Mouse (Mus musculus): ENCODE data around the gene Nbl1.

Gene Nbl1

GRCm38 (mm10) chr4:139092356-139093195 lies at the start of gene Nbl1:
Gene Nbl1, minus strand, starts transcription at chr4:139092993.
- DNase-seq (ENCODE audit: low read depth in 2 of 2, low spot score in 2 of 2): no peak

GRCm38 (mm10) chr4:139141785-139142184 lies 49.0 kb upstream of the Nbl1 start:
- DNase-seq (ENCODE audit: low read depth in 2 of 2, low spot score in 2 of 2): no peak

DNA sequence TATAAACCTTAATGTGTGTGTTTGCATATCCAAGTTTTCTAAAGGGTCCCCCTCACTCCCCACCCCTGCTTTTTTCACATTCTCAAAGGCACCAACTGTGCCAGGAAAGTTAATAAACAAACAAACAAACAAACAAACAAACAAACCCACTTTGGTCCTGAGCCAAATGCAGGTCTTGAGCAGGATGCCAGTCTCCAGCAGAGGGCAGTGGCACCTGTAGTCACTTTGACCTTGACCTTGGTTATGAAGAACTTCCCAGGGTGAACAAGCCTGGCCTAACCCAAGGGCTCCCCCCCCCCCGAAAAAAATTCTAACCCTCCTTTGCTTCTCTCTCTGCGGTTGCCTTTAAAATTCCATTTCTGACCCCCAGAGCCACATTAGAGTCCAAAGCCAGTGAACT lies 47.5 kb upstream of the Nbl1 start:
- no peak for DNase-seq (ENCODE audit: low read depth in 2 of 2, low spot score in 2 of 2)

- DNase-seq (ENCODE audit: low read depth in 2 of 2, low spot score in 2 of 2): no peak
These were observed 43.2 kb upstream of the Nbl1 start for GRCm38 (mm10) chr4:139136011-139136410.

DNA sequence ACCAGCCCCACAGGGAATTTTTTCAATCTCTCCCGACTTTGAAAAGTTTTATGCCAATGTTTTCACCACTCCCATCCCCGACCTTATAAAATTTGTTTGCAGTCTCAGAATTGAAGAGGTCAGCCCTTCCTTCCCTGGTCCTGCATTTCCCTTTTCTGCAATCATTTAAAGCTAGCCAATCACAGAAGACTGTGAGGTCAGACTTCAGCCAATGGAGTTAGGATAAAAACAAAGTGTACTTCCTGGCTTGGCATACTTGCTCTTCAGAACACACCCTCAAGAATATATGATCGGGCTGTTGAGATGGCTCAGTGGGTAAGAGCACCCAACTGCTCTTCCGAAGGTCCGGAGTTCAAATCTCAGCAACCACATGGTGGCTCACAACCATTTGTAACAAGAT lies 40.3 kb upstream of the Nbl1 start:
- DNase-seq (ENCODE audit: low read depth in 2 of 2, low spot score in 2 of 2): no peak

- DNase-seq (ENCODE audit: low read depth in 2 of 2, low spot score in 2 of 2): no peak
These were observed 39.3 kb upstream of the Nbl1 start for GRCm38 (mm10) chr4:139131858-139132672.

- peak; percentile 94 to 95 for DNase-seq (ENCODE audit: low read depth in 2 of 2, low spot score in 2 of 2)
These were observed 38.1 kb upstream of the Nbl1 start, which contains the start of gene Minos1 for GRCm38 (mm10) chr4:139130701-139131549. Gene Minos1, minus strand, starts transcription at chr4:139131113.

DNA sequence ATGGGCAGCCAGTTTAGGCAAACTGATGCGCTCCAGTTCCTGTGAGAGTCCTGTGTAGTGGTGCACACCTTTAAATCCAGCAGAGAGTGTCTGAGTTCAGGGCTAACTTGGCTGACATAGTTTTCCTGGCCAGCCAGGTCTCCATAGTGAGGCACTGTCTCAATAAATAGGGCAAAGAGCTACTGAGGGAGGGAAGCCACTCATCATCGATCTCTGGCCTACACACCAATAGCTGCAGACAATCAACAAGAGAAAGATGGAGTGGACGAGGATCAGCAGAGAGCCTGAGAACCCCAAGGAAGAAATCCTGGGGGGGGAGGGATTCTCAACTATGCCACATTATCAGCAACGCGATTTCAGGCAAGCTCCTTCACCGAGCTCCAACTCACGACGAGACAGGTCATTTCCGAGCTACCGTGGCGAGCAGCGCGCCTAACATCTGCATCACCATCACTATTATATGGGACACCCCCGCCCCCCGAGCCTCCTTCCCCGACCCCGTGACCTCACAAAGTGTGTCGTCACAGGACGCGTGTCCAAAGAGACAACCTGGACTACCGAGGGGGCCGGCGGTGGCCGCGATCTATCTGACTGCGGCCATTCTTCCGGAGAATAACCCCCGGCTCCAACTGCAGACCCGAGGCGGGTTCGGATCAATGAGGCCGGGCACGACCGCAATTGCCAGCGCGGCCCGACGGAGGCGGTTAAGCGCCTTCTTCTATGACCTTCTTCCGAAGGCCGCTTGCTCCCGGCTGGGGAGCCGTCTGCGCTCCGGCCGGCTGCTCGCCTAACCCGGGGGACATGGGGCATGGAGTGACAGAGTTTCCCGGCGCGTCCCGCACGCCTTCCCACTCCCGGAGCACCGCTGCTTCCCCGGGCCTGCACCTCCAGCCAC lies 37.3 kb upstream of the Nbl1 start:
- DNase-seq (ENCODE audit: low read depth in 2 of 2, low spot score in 2 of 2): peak; percentile 16 to 19

- no peak for DNase-seq (ENCODE audit: low read depth in 2 of 2, low spot score in 2 of 2)
These were observed 33.7 kb upstream of the Nbl1 start for GRCm38 (mm10) chr4:139126475-139126874.

DNA sequence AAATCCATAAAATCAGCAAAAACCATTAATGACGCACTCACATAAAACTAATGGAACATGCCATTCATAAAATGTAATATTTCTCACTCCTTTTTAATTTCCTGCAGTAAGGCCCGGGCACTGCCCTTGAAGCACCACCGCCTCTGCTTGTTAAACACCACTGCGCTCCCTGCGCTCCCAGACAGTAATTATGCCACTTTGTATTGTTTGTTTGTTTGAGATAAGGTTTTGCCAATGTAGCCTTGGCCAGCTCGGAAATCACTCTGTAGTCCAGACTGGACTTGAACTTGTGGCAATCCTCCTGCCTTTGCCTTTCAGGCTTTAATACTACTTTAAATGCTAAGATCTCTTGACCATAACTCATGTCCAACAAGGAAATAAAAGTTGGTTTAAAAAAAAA lies 32.1 kb upstream of the Nbl1 start:
- no peak for DNase-seq (ENCODE audit: low read depth in 2 of 2, low spot score in 2 of 2)

GRCm38 (mm10) chr4:139122557-139122956 lies 29.8 kb upstream of the Nbl1 start:
- no peak for DNase-seq (ENCODE audit: low read depth in 2 of 2, low spot score in 2 of 2)

GRCm38 (mm10) chr4:139120998-139121397 lies 28.2 kb upstream of the Nbl1 start:
- DNase-seq (ENCODE audit: low read depth in 2 of 2, low spot score in 2 of 2): no peak

DNA sequence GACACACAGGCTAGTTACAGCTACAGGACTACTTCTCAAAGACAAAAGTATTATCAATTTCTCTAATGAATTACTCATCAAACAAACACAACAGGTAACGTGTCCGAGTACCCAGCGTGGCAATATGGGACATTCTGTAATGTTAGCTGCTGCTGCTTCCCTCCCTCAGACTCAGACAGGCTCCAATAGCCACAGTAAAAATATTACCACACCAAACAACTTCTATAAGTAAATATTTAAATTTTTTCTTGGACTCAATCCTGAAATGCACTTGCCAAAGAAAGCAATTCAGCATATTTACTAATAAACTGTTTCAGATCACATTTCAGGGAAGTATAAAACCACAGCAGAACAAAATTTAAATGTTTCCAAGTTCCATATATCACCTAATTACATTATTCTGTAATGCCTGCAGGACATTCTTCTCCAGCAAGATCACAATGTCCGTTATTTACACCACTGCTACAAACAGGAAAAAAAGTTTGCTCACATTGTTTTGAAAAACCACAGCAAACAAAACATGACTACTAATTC lies 27.6 kb upstream of the Nbl1 start:
- DNase-seq (ENCODE audit: low read depth in 2 of 2, low spot score in 2 of 2): no peak

- no peak for DNase-seq (ENCODE audit: low read depth in 2 of 2, low spot score in 2 of 2)
These were observed 23.7 kb upstream of the Nbl1 start for GRCm38 (mm10) chr4:139116356-139117063.

DNA sequence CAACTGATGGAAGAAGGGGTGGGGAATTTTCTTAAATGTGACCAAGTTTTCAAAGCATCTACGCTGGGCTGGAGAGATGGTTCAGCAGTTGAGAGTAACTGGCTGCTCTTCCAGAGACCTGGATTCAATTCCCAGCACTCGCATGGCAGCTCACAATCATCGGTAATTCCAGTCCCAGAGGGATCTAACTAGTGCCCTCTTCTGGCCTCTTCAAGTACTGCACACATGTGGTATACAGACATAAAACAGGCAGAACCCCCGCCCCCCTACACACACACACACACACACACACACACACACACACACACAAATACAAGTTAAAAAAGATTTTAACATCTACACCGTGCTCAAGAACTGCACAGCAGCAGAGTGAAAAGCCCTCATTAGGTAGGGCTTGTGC lies 22.9 kb upstream of the Nbl1 start:
- DNase-seq (ENCODE audit: low read depth in 2 of 2, low spot score in 2 of 2): no peak

- no peak for DNase-seq (ENCODE audit: low read depth in 2 of 2, low spot score in 2 of 2)
These were observed 19.7 kb upstream of the Nbl1 start for GRCm38 (mm10) chr4:139112482-139112881.

DNA sequence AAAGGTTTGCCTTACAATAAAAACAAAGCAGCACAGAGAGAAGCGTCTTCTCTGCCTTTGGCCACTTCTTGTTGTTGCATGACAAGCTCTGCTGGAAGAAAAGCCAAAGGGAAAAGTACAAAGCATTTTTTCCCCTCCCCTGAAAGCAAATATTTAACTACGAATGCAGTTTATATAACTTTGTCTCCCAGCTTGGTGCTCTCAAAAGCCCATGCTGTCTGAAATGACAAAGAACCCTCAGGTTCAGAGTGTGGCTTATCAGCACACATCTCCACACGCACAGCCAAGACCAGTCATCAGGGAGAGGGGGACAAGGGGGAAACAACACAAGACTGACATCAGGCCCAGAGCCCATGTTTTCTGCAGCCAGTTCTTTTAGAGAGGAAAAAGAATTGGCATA lies 18.6 kb upstream of the Nbl1 start:
- DNase-seq (ENCODE audit: low read depth in 2 of 2, low spot score in 2 of 2): no peak

DNA sequence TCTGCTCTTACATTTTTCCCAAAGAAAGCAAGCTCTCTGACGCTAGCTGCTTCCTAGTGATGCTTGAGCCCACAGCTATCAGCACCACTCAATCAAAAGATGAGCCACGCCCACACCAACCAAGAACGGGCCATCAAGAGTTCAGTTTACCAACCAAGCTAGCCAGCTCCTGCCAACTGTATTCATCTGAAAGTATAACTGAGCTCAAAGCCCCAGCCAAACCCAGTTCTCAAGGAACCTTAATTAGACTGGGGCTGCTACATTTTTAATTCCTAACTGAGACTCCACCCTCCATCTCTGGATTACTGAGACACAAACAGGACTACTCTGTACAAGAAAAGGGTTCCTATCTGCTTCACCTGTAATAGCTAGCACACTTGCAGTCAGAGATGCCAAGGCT lies 18.1 kb upstream of the Nbl1 start:
- DNase-seq (ENCODE audit: low read depth in 2 of 2, low spot score in 2 of 2): no peak

- no peak for DNase-seq (ENCODE audit: low read depth in 2 of 2, low spot score in 2 of 2)
These were observed 12.7 kb upstream of the Nbl1 start for GRCm38 (mm10) chr4:139105453-139105852.

All from CD8-positive naive resting alpha-beta T cell, adult 2 months (primary cell).